Mouse (Mus musculus) kidney, adult 8-10 months (tissue): ENCODE results near the gene Rnf141.
A peak's percentile ranks its signal among the peaks of the same experiment; 100 is the strongest.

Experiments
- DNase-seq, 2 experiments: peaks; one replicate each; pipeline ENCODE4 v3.0.0; 2022

Gene Rnf141

GRCm38 (mm10) chr7:110794722-110795121 is 49.5 kb downstream of the Rnf141 start:
- no peak for DNase-seq

GRCm38 (mm10) chr7:110792834-110793233 is 51.4 kb downstream of the Rnf141 start:
- DNase-seq: no peak

GRCm38 (mm10) chr7:110792201-110792600 is 52.1 kb downstream of the Rnf141 start:
- no peak for DNase-seq

GRCm38 (mm10) chr7:110790878-110791277 is 53.4 kb downstream of the Rnf141 start:
- DNase-seq: peak in 1 of 2 experiments; percentile 41

- peak; percentile 54 to 58 for DNase-seq
Observed at GRCm38 (mm10) chr7:110787310-110787709, 56.9 kb downstream of the Rnf141 start.

- peak; percentile 74 to 79 for DNase-seq
Observed at GRCm38 (mm10) chr7:110785741-110786146, 58.5 kb downstream of the Rnf141 start.

GRCm38 (mm10) chr7:110784965-110785364 is 59.3 kb downstream of the Rnf141 start:
- no peak for DNase-seq

- DNase-seq: no peak
Observed at GRCm38 (mm10) chr7:110782845-110783478, 61.3 kb downstream of the Rnf141 start.

GRCm38 (mm10) chr7:110782135-110782534 is 62.1 kb downstream of the Rnf141 start:
- peak in 1 of 2 experiments; percentile 38 for DNase-seq

- no peak for DNase-seq
Observed at GRCm38 (mm10) chr7:110781231-110781711, 63.0 kb downstream of the Rnf141 start.

GRCm38 (mm10) chr7:110780520-110780919 is 63.7 kb downstream of the Rnf141 start:
- no peak for DNase-seq

GRCm38 (mm10) chr7:110779605-110780111 is 64.6 kb downstream of the Rnf141 start:
- no peak for DNase-seq

- no peak for DNase-seq
Observed at GRCm38 (mm10) chr7:110778933-110779332, 65.3 kb downstream of the Rnf141 start.

- no peak for DNase-seq
Observed at GRCm38 (mm10) chr7:110777146-110778001, 66.9 kb downstream of the Rnf141 start.

- DNase-seq: no peak
Observed at GRCm38 (mm10) chr7:110774674-110775073, 69.6 kb downstream of the Rnf141 start.

- peak in 1 of 2 experiments; percentile 45 for DNase-seq
Observed at GRCm38 (mm10) chr7:110774077-110774476, 70.2 kb downstream of the Rnf141 start.

- DNase-seq: peak; percentile 82 to 89
Observed at GRCm38 (mm10) chr7:110773204-110774002, 70.9 kb downstream of the Rnf141 start.

- DNase-seq: peak; percentile 35 to 61
Observed at GRCm38 (mm10) chr7:110772343-110772742, 71.9 kb downstream of the Rnf141 start.

GRCm38 (mm10) chr7:110770949-110771348 is 73.3 kb downstream of the Rnf141 start:
- no peak for DNase-seq

- peak; percentile 54 to 55 for DNase-seq
Observed at GRCm38 (mm10) chr7:110769094-110769493, 75.2 kb downstream of the Rnf141 start.

GRCm38 (mm10) chr7:110768451-110769064 is 75.7 kb downstream of the Rnf141 start:
- DNase-seq: peak; percentile 34 to 39

GRCm38 (mm10) chr7:110768001-110768400 is 76.3 kb downstream of the Rnf141 start, which contains the start of gene Ampd3:
Gene Ampd3 (plus strand): TSS chr7:110768206.
- DNase-seq: peak; percentile 63 to 68
